Mouse (Mus musculus): ENCODE measurements around the gene Bnipl. TPM values are rescaled to one million over a fixed set of nuclear protein-coding genes. Genes with fewer than 3 reads are reported as not detected.
A peak's percentile ranks its signal among the peaks of the same experiment; 100 is the strongest.

The Bnipl gene
- polyA plus RNA-seq, 1 experiment from 2014 or later, result 0.63 TPM

GRCm38 (mm10) chr3:95230495-95231297, 20.3 kb downstream of the Bnipl start:
- H3K4me1 ChIP-seq, result peaks cover 41% of the 10 kb centered on the region
- WGBS, result 34% methylated on average over 8 of the region's 8 CpGs

GRCm38 (mm10) chr3:95229781-95230494, 21.1 kb downstream of the Bnipl start:
- H3K9me3 ChIP-seq, result no peaks in the 10 kb centered on the region
- peak overlapping the region; percentile 98 for H3K9ac ChIP-seq
- peak overlapping the region; percentile 96 for H3K4me3 ChIP-seq (replicated peaks)
- no peaks in the 10 kb centered on the region for H3K27me3 ChIP-seq
- peaks cover 48% of the 10 kb centered on the region for H3K4me1 ChIP-seq
- peak overlapping the region; percentile 98 for H3K27ac ChIP-seq
- H3K36me3 ChIP-seq (replicated peaks), result peaks cover 44% of the 10 kb centered on the region
- WGBS, result 2% methylated on average over 13 of the region's 13 CpGs
- peak; percentile 9; the same call in 1 of the 2 replicates for ATAC-seq (ENCODE audit: low FRiP score)
- peak overlapping the region; percentile 91 for H3K4me2 ChIP-seq

More at GRCm38 (mm10) chr3:95230495-95231297, 20.3 kb downstream of the Bnipl start:
- Histone ChIP-seq H3K36me3 (replicated peaks) (peaks cover 44% of the 10 kb centered on the region), H3K4me2 (peak overlapping the region; percentile 91), H3K27me3 (no peaks in the 10 kb centered on the region), H3K9ac (peak overlapping the region; percentile 98), H3K27ac (peak overlapping the region; percentile 98), H3K4me3 (replicated peaks) (peak overlapping the region; percentile 96), H3K9me3 (no peaks in the 10 kb centered on the region)
- peak; percentile 21; the same call in 1 of the 2 replicates for ATAC-seq (ENCODE audit: low FRiP score)

- peak; percentile 2; the same call in 1 of the 2 replicates for ATAC-seq (ENCODE audit: low FRiP score)
- under 1% methylated on average over 42 of the region's 43 CpGs for whole genome bisulfite sequencing
- peak overlapping the region; percentile 91 for H3K4me2 ChIP-seq
- H3K4me3 ChIP-seq (replicated peaks), result peak overlapping the region; percentile 96
- H3K27ac ChIP-seq, result peak overlapping the region; percentile 98
- peaks cover 37% of the 10 kb centered on the region for H3K36me3 ChIP-seq (replicated peaks)
- peak overlapping the region; percentile 98 for H3K9ac ChIP-seq
- H3K9me3 ChIP-seq, result no peaks in the 10 kb centered on the region
- no peaks in the 10 kb centered on the region for H3K27me3 ChIP-seq
- H3K4me1 ChIP-seq, result peaks cover 56% of the 10 kb centered on the region
These were observed 21.9 kb downstream of the Bnipl start for GRCm38 (mm10) chr3:95228894-95229780.

- H3K4me3 ChIP-seq (replicated peaks), result peak within 1 kb of the TSS; percentile 96
- no peaks in the 10 kb centered on the region for H3K9me3 ChIP-seq
- peak; percentile 90 for ATAC-seq (ENCODE audit: low FRiP score)
- peaks cover 59% of the 10 kb centered on the region for H3K4me1 ChIP-seq
- H3K27ac ChIP-seq, result peak within 1 kb of the TSS; percentile 98
- under 1% methylated on average over 64 of the region's 64 CpGs for WGBS
- peak within 1 kb of the TSS; percentile 91 for H3K4me2 ChIP-seq
- H3K27me3 ChIP-seq, result no peaks in the 10 kb centered on the region
- H3K36me3 ChIP-seq (replicated peaks), result peaks cover 35% of the 10 kb centered on the region
- peak within 1 kb of the TSS; percentile 98 for H3K9ac ChIP-seq
These were observed 22.7 kb downstream of the Bnipl start, which contains the start of gene Cdc42se1 for GRCm38 (mm10) chr3:95228148-95228893. TSS of gene Cdc42se1 (plus strand) at chr3:95228732.

- peak overlapping the region; percentile 91 for H3K4me2 ChIP-seq
- H3K4me1 ChIP-seq, result peaks cover 59% of the 10 kb centered on the region
- H3K9ac ChIP-seq, result peak overlapping the region; percentile 98
- no peak for ATAC-seq (ENCODE audit: low FRiP score)
- H3K36me3 ChIP-seq (replicated peaks), result peaks cover 35% of the 10 kb centered on the region
- H3K4me3 ChIP-seq (replicated peaks), result peak overlapping the region; percentile 96
- H3K9me3 ChIP-seq, result no peaks in the 10 kb centered on the region
- H3K27me3 ChIP-seq, result no peaks in the 10 kb centered on the region
- H3K27ac ChIP-seq, result peak overlapping the region; percentile 98
- WGBS, result 15% methylated on average over 1 of the region's 1 CpGs
These were observed 23.8 kb downstream of the Bnipl start for GRCm38 (mm10) chr3:95227214-95227613.

- H3K9ac ChIP-seq, result no peak overlapping the region
- no peaks in the 10 kb centered on the region for H3K9me3 ChIP-seq
- ATAC-seq (ENCODE audit: low FRiP score), result no peak
- H3K4me2 ChIP-seq, result peak overlapping the region; percentile 33
- H3K4me1 ChIP-seq, result peaks cover 34% of the 10 kb centered on the region
- no peak overlapping the region for H3K27ac ChIP-seq
- H3K36me3 ChIP-seq (replicated peaks), result peaks cover 55% of the 10 kb centered on the region
- no peak overlapping the region for H3K4me3 ChIP-seq (replicated peaks)
- WGBS, result 16% methylated on average over 6 of the region's 6 CpGs
- no peaks in the 10 kb centered on the region for H3K27me3 ChIP-seq
These were observed 26.7 kb downstream of the Bnipl start for GRCm38 (mm10) chr3:95224295-95224694.

- no peak overlapping the region for H3K27ac ChIP-seq
- H3K27me3 ChIP-seq, result no peaks in the 10 kb centered on the region
- H3K4me2 ChIP-seq, result no peak overlapping the region
- 96% methylated on average over 2 of the region's 2 CpGs for WGBS
- ATAC-seq (ENCODE audit: low FRiP score), result no peak
- peaks cover 40% of the 10 kb centered on the region for H3K4me1 ChIP-seq
- H3K9ac ChIP-seq, result no peak overlapping the region
- no peaks in the 10 kb centered on the region for H3K9me3 ChIP-seq
- H3K36me3 ChIP-seq (replicated peaks), result peaks cover 68% of the 10 kb centered on the region
- no peak overlapping the region for H3K4me3 ChIP-seq (replicated peaks)
These were observed 28.0 kb downstream of the Bnipl start for GRCm38 (mm10) chr3:95223041-95223440.

GRCm38 (mm10) chr3:95218466-95219137, 32.4 kb downstream of the Bnipl start:
- Histone ChIP-seq H3K4me1 (peaks cover 16% of the 10 kb centered on the region), H3K27ac (peak overlapping the region; percentile 98), H3K9ac (peak overlapping the region; percentile 85; the same call in 1 of the 2 replicates), H3K4me3 (replicated peaks) (peak overlapping the region; percentile 75), H3K9me3 (no peaks in the 10 kb centered on the region), H3K36me3 (replicated peaks) (peaks cover 70% of the 10 kb centered on the region), H3K27me3 (no peaks in the 10 kb centered on the region), H3K4me2 (peak overlapping the region; percentile 62)
- ATAC-seq (ENCODE audit: low FRiP score), result no peak
- 76% methylated on average over 6 of the region's 6 CpGs for WGBS

GRCm38 (mm10) chr3:95217255-95218134, 33.5 kb downstream of the Bnipl start, which contains the start of gene Gabpb2:
TSS of gene Gabpb2 (minus strand) at chr3:95217916.
- under 1% methylated on average over 53 of the region's 56 CpGs for WGBS
- ATAC-seq (ENCODE audit: low FRiP score), result peak; percentile 89
- Histone ChIP-seq H3K36me3 (replicated peaks) (peaks cover 59% of the 10 kb centered on the region), H3K27ac (peak within 1 kb of the TSS; percentile 98), H3K4me1 (peaks cover 16% of the 10 kb centered on the region), H3K4me2 (peak within 1 kb of the TSS; percentile 62), H3K27me3 (no peaks in the 10 kb centered on the region), H3K4me3 (replicated peaks) (peak within 1 kb of the TSS; percentile 75), H3K9me3 (no peaks in the 10 kb centered on the region), H3K9ac (peak within 1 kb of the TSS; percentile 85)

GRCm38 (mm10) chr3:95216655-95217254, 34.2 kb downstream of the Bnipl start:
- WGBS, result 29% methylated on average over 4 of the region's 4 CpGs
- Histone ChIP-seq H3K9me3 (no peaks in the 10 kb centered on the region), H3K9ac (peak overlapping the region; percentile 85; the same call in 1 of the 2 replicates), H3K4me2 (peak overlapping the region; percentile 62), H3K27me3 (no peaks in the 10 kb centered on the region), H3K4me1 (peaks cover 16% of the 10 kb centered on the region), H3K4me3 (replicated peaks) (peak overlapping the region; percentile 75), H3K27ac (peak overlapping the region; percentile 21; the same call in 1 of the 2 replicates), H3K36me3 (replicated peaks) (peaks cover 56% of the 10 kb centered on the region)
- ATAC-seq (ENCODE audit: low FRiP score), result no peak; the same call in 1 of the 2 replicates

Data from forebrain, embryonic 12.5 days (tissue).